Mouse (Mus musculus) embryonic facial prominence, embryonic 11.5 days (tissue): ENCODE measurements around the gene Lipk. TPM values are rescaled to one million over a fixed set of nuclear protein-coding genes. Genes with fewer than 3 reads are reported as not detected.

Source experiments
- ATAC-seq: fragments of 200-750 bp; cut with Nextera tagmentation; replicated peaks from 2 replicates; pipeline ENCODE4 v1.8.0; 2017; ENCODE audit warnings: low read depth; ENCODE audit not compliant: insufficient number of reproducible peaks, low FRiP score, low TSS enrichment
- DNase-seq: peaks from one replicate; pipeline ENCODE4 v3.0.0-alpha.2; 2015; ENCODE audit warnings: low spot score
- H3K27ac ChIP-seq: fragments of 300-500 bp; sonication (generic); replicated peaks from 2 replicates; pipeline ENCODE4 v1.5.1; 2014; ENCODE audit warnings: mild to moderate bottlenecking, low read depth, low read length, control low read depth
- H3K27me3 ChIP-seq: fragments of 300-500 bp; sonication (generic); 2 replicates; pipeline ENCODE4 v1.6.1; 2014; ENCODE audit warnings: mild to moderate bottlenecking, low read length, moderate library complexity, mixed read lengths; ENCODE audit not compliant: control insufficient read depth, insufficient read depth
- H3K36me3 ChIP-seq: fragments of 300-500 bp; sonication (generic); replicated peaks from 2 replicates; pipeline ENCODE4 v1.6.1; 2014; ENCODE audit warnings: low read depth, mild to moderate bottlenecking, low read length, moderate library complexity, mixed read lengths; ENCODE audit not compliant: control insufficient read depth, insufficient read depth
- H3K4me1 ChIP-seq: fragments of 300-500 bp; sonication (generic); 2 replicates; pipeline ENCODE4 v1.6.1; 2014; ENCODE audit warnings: low read length, mixed read lengths; ENCODE audit not compliant: control insufficient read depth, insufficient read depth
- H3K4me2 ChIP-seq: fragments of 300-500 bp; sonication (generic); 2 replicates; pipeline ENCODE4 v1.6.1; 2014; ENCODE audit warnings: low read depth, mild to moderate bottlenecking, control low read depth, low read length, moderate library complexity
- H3K4me3 ChIP-seq: fragments of 300-500 bp; sonication (generic); 2 replicates; pipeline ENCODE4 v1.5.1; 2014; ENCODE audit warnings: low read depth, low read length, control low read depth
- H3K9ac ChIP-seq: fragments of 300-500 bp; sonication (generic); replicated peaks from 2 replicates; pipeline ENCODE4 v1.6.1; 2014; ENCODE audit warnings: mild to moderate bottlenecking, control low read depth, low read length
- H3K9me3 ChIP-seq: fragments of 300-500 bp; sonication (generic); replicated peaks from 2 replicates; pipeline ENCODE4 v1.6.1; 2016; ENCODE audit warnings: mild to moderate bottlenecking, low read length, inconsistent platforms, mixed read lengths; ENCODE audit not compliant: control insufficient read depth
- WGBS: fragments of 180-500 bp; shearing (Covaris S2); extraction: QIAGEN DNeasy Blood & Tissue Kit; methylation state at CpG from one replicate; pipeline ENCODE4 v1.1.7; 2014; 5-methylcytosine and 5-hydroxymethylcytosine counted together
- polyA plus RNA-seq: library from polyadenylated mRNA; unstranded; fragments of >200 nt; fragmentation: Nextera tagmentation; extraction: Ambion mirVana; gene quantifications from 2 replicates; pipeline ENCODE4 v1.2.1, GENCODE M21; 2014

The Lipk gene
- polyA plus RNA-seq, 1 experiment from 2014 or later = not detected

DNA sequence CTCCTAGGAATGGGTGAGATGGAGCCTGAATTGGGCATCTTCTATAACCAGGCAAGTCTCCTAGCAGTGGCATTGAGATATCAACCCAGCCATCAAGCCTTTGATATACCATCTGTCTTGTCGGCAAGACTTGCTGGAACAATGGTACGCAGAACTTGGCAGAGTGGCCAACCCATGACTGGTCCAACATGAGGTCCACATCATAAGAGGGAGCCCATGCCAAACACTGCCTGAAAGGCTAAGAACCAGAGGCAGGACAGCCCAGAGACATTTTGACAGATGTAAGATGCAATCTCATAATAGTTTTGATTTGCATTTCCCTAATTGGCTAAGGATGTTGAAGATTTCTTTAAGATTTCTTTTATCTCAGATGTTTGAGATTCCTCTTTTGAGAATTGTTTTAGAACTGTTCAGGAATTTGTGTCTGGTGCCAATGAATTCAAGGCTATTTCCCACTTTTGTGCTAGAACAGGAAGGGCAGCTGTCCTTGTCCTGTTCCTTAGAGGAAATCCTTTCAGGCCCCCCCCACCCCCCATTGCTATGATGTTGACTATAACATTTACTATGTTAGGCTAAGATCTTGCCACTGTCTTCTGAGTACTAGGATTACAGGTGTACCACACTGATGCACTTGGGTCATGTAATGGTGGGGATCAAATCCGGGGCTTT is 41.4 kb downstream of the Lipk start:
- Histone ChIP-seq H3K27ac (no peak overlapping the region), H3K4me2 (no peak overlapping the region), H3K4me3 (no peak overlapping the region), H3K4me1 (no peaks in the 10 kb centered on the region), H3K9me3 (no peaks in the 10 kb centered on the region), H3K9ac (no peak overlapping the region), H3K27me3 (no peaks in the 10 kb centered on the region), H3K36me3 (no peaks in the 10 kb centered on the region)
- ATAC-seq = no peak
- no peak for DNase-seq
- 85% methylated on average over 3 of the region's 3 CpGs for WGBS

- no peak overlapping the region for H3K4me2 ChIP-seq
- no peak for ATAC-seq
- WGBS = 79% methylated on average over 3 of the region's 3 CpGs
- H3K4me3 ChIP-seq = no peak overlapping the region
- no peaks in the 10 kb centered on the region for H3K27me3 ChIP-seq
- H3K9me3 ChIP-seq = no peaks in the 10 kb centered on the region
- H3K27ac ChIP-seq = no peak overlapping the region
- DNase-seq = no peak
- H3K9ac ChIP-seq = no peak overlapping the region
- no peaks in the 10 kb centered on the region for H3K4me1 ChIP-seq
- no peaks in the 10 kb centered on the region for H3K36me3 ChIP-seq
Measured at GRCm38 (mm10) chr19:34051502-34051901, 43.4 kb downstream of the Lipk start.

- Histone ChIP-seq H3K9me3 (no peaks in the 10 kb centered on the region), H3K4me1 (no peaks in the 10 kb centered on the region), H3K27me3 (no peaks in the 10 kb centered on the region), H3K4me2 (no peak overlapping the region), H3K27ac (no peak overlapping the region), H3K9ac (no peak overlapping the region), H3K4me3 (no peak overlapping the region), H3K36me3 (no peaks in the 10 kb centered on the region)
- DNase-seq (no peak), ATAC-seq (no peak)
- WGBS = 69% methylated on average over 1 of the region's 1 CpGs
Measured at GRCm38 (mm10) chr19:34063547-34063946, 55.5 kb downstream of the Lipk start.

GRCm38 (mm10) chr19:34064059-34064458 is 56.0 kb downstream of the Lipk start:
- ATAC-seq (no peak), DNase-seq (no peak)
- no peak overlapping the region for H3K4me3 ChIP-seq
- no peaks in the 10 kb centered on the region for H3K9me3 ChIP-seq
- no peak overlapping the region for H3K4me2 ChIP-seq
- H3K9ac ChIP-seq = no peak overlapping the region
- no peaks in the 10 kb centered on the region for H3K36me3 ChIP-seq
- no peaks in the 10 kb centered on the region for H3K27me3 ChIP-seq
- 89% methylated on average over 4 of the region's 4 CpGs for WGBS
- H3K27ac ChIP-seq = no peak overlapping the region
- no peaks in the 10 kb centered on the region for H3K4me1 ChIP-seq

GRCm38 (mm10) chr19:34066779-34067472 is 58.8 kb downstream of the Lipk start, which contains the start of gene Lipn:
Gene Lipn, plus strand, starts transcription at chr19:34067358.
- DNase-seq = no peak
- Histone ChIP-seq H3K36me3 (no peaks in the 10 kb centered on the region), H3K4me1 (no peaks in the 10 kb centered on the region), H3K9me3 (no peaks in the 10 kb centered on the region), H3K27ac (no peak within 1 kb of the TSS), H3K27me3 (no peaks in the 10 kb centered on the region), H3K4me3 (no peak within 1 kb of the TSS), H3K4me2 (no peak within 1 kb of the TSS), H3K9ac (no peak within 1 kb of the TSS)
- whole genome bisulfite sequencing = 92% methylated on average over 9 of the region's 9 CpGs
- ATAC-seq = no peak

GRCm38 (mm10) chr19:34074239-34074638 is 66.1 kb downstream of the Lipk start:
- Histone ChIP-seq H3K4me1 (no peaks in the 10 kb centered on the region), H3K9me3 (no peaks in the 10 kb centered on the region), H3K36me3 (no peaks in the 10 kb centered on the region), H3K9ac (no peak overlapping the region), H3K27me3 (no peaks in the 10 kb centered on the region), H3K4me3 (no peak overlapping the region), H3K27ac (no peak overlapping the region), H3K4me2 (no peak overlapping the region)
- ATAC-seq (no peak), DNase-seq (no peak)

DNA sequence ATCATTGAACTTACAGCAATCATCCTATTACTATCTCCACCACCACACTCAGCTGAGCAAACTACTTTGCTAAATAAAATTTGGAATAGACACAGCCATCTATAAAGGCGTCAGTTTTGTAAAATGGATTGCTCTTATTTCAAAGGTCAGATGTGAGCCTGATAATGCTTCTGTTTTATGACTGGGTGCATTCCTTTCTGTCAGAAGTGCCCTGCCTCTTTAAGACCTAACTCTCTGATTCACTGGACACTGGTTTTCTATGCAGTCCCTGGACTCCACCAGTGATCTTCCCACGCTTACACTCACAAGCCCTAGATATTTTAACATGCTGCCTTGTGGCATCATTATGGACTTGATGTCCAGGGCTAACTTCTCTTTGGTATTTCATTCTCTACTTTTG is 70.0 kb downstream of the Lipk start:
- Histone ChIP-seq H3K4me1 (no peaks in the 10 kb centered on the region), H3K4me2 (no peak overlapping the region), H3K27me3 (no peaks in the 10 kb centered on the region), H3K9ac (no peak overlapping the region), H3K36me3 (no peaks in the 10 kb centered on the region), H3K9me3 (no peaks in the 10 kb centered on the region), H3K4me3 (no peak overlapping the region), H3K27ac (no peak overlapping the region)
- ATAC-seq = no peak
- 82% methylated on average over 2 of the region's 2 CpGs for WGBS
- no peak for DNase-seq

GRCm38 (mm10) chr19:34089011-34089680 is 81.1 kb downstream of the Lipk start:
- ATAC-seq (no peak), DNase-seq (no peak)
- H3K9ac ChIP-seq = no peak overlapping the region
- 70% methylated on average over 3 of the region's 3 CpGs for WGBS
- H3K4me3 ChIP-seq = no peak overlapping the region
- no peak overlapping the region for H3K27ac ChIP-seq
- H3K27me3 ChIP-seq = no peaks in the 10 kb centered on the region
- no peaks in the 10 kb centered on the region for H3K36me3 ChIP-seq
- no peaks in the 10 kb centered on the region for H3K4me1 ChIP-seq
- no peaks in the 10 kb centered on the region for H3K9me3 ChIP-seq
- H3K4me2 ChIP-seq = no peak overlapping the region
